Mouse (Mus musculus): ENCODE data around the gene Psmb1. TPM values are rescaled to one million over a fixed set of nuclear protein-coding genes. Genes with fewer than 3 reads are reported as not detected.
"Not testable (repeated sequence)": the region's sequence is repeated elsewhere in the genome, so short reads cannot be mapped to it uniquely, and the experiment has no call there.

The Psmb1 gene
- 179 and 190 TPM in 2 replicates for polyA plus RNA-seq (2011; ENCODE audit: insufficient read length, low read depth, missing spikeins)

DNA sequence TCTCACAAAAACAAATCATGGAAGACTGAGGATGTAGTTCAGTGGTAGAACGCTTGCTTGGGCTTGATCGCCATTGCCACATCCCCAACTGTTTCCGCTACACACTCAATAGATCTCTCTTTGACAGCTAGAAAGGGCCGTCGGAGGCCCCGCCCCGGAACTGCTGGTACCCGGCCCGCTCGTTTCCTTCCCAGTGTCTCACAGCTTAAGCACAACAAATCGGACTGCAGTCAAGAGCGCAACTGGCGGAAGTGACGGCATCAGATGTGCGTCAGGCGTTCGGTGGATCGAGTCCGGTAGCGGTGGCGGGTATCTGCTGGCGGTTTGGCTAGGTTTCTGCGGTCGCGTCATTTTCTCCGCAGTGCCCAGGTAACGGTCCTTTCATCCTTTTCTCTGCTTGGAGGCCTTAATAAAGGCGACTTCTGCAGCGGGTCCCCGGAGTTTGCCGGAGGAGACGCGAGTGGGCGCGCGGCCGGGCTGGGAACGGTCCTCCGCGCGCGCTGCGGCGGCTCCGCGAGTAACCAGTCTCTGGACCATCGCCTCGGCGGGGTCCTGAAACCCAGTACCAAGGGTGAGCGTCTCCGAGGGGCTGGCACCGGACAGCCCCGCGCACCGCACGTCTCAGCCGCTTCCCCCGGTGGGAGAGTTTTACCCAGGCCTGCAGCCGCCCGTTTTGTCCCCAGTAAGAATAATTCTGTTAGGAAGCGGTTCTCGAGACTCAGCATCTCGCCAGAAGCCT, at the start of gene Psmb1, which contains the start of gene Tbp:
TSS of gene Psmb1 (minus strand) at position 96 of the 739 bp plus-strand sequence.
TSS of gene Tbp (plus strand) at position 233 of the 739 bp plus-strand sequence.
- H3K4me3 ChIP-seq (ENCODE audit: insufficient read depth, low read length) = peak within 1 kb of the TSS; percentile 93
- H3K4me1 ChIP-seq (ENCODE audit: control insufficient read depth, insufficient read depth, low read length) = peaks cover 3% of the 10 kb centered on the region
- peak within 1 kb of the TSS; percentile 82 for H3K27ac ChIP-seq (ENCODE audit: insufficient read depth, low read length)

GRCm38 (mm10) chr17:15546440-15546839, 46.9 kb upstream of the Psmb1 start:
- no peak overlapping the region for H3K4me3 ChIP-seq (ENCODE audit: insufficient read depth, low read length)
- no peak for TF ChIP-seq POLR2A (IDR thresholded peaks at IDR 0.05; ENCODE audit: low read depth, low read length)
- no peak for TF ChIP-seq CTCF (IDR thresholded peaks at IDR 0.05; ENCODE audit: borderline replicate concordance, insufficient read depth, low read length)
- H3K4me1 ChIP-seq (ENCODE audit: control insufficient read depth, insufficient read depth, low read length) = no peaks in the 10 kb centered on the region
- H3K27ac ChIP-seq (ENCODE audit: insufficient read depth, low read length) = no peak overlapping the region

More for the DNA sequence above, at the start of gene Psmb1, which contains the start of gene Tbp:
- TF ChIP-seq POLR2A (IDR thresholded peaks at IDR 0.05; ENCODE audit: low read depth, low read length) (peak; percentile 87), CTCF (IDR thresholded peaks at IDR 0.05; ENCODE audit: borderline replicate concordance, insufficient read depth, low read length) (no peak)

DNA sequence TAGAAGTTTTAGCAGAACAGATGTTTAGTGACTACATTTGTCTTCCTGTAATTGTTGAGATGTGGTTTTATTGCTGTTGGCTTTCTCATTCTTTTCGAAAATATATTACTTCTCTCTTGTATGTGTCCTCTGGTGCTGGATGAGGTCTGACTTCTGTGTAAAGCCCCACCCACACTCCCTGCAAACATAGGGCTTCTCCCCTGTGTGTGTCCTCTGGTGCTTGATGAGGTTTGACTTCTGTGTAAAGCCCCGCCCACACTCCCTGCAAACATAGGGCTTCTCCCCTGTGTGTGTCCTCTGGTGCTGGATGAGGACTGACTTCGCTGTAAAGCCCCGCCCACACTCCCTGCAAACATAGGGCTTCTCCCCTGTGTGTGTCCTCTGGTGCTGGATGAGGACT, 44.3 kb upstream of the Psmb1 start:
- H3K4me3 ChIP-seq (ENCODE audit: insufficient read depth, low read length); H3K4me1 ChIP-seq (ENCODE audit: control insufficient read depth, insufficient read depth, low read length); H3K27ac ChIP-seq (ENCODE audit: insufficient read depth, low read length): not testable (repeated sequence)

- Histone ChIP-seq H3K4me1 (ENCODE audit: control insufficient read depth, insufficient read depth, low read length) (peaks cover 7% of the 10 kb centered on the region; the same call in 1 of the 2 replicates), H3K27ac (ENCODE audit: insufficient read depth, low read length) (no peak overlapping the region), H3K4me3 (ENCODE audit: insufficient read depth, low read length) (no peak overlapping the region)
- TF ChIP-seq POLR2A (IDR thresholded peaks at IDR 0.05; ENCODE audit: low read depth, low read length) (no peak), CTCF (IDR thresholded peaks at IDR 0.05; ENCODE audit: borderline replicate concordance, insufficient read depth, low read length) (no peak)
Observed at GRCm38 (mm10) chr17:15540309-15540708, 40.8 kb upstream of the Psmb1 start.

- H3K27ac ChIP-seq (ENCODE audit: insufficient read depth, low read length) = no peak overlapping the region
- TF ChIP-seq POLR2A (IDR thresholded peaks at IDR 0.05; ENCODE audit: low read depth, low read length) (no peak), CTCF (IDR thresholded peaks at IDR 0.05; ENCODE audit: borderline replicate concordance, insufficient read depth, low read length) (no peak)
- H3K4me1 ChIP-seq (ENCODE audit: control insufficient read depth, insufficient read depth, low read length) = peaks cover 9% of the 10 kb centered on the region; the same call in 1 of the 2 replicates
- peak overlapping the region; percentile 39 for H3K4me3 ChIP-seq (ENCODE audit: insufficient read depth, low read length)
Observed at GRCm38 (mm10) chr17:15536457-15536904, 36.9 kb upstream of the Psmb1 start.

- Histone ChIP-seq H3K4me1 (ENCODE audit: control insufficient read depth, insufficient read depth, low read length) (peaks cover 9% of the 10 kb centered on the region; the same call in 1 of the 2 replicates), H3K4me3 (ENCODE audit: insufficient read depth, low read length) (peak overlapping the region; percentile 39), H3K27ac (ENCODE audit: insufficient read depth, low read length) (peak overlapping the region; percentile 50; the same call in 1 of the 2 replicates)
- TF ChIP-seq POLR2A (IDR thresholded peaks at IDR 0.05; ENCODE audit: low read depth, low read length) (no peak), CTCF (IDR thresholded peaks at IDR 0.05; ENCODE audit: borderline replicate concordance, insufficient read depth, low read length) (no peak)
Observed at GRCm38 (mm10) chr17:15535943-15536342, 36.4 kb upstream of the Psmb1 start.

DNA sequence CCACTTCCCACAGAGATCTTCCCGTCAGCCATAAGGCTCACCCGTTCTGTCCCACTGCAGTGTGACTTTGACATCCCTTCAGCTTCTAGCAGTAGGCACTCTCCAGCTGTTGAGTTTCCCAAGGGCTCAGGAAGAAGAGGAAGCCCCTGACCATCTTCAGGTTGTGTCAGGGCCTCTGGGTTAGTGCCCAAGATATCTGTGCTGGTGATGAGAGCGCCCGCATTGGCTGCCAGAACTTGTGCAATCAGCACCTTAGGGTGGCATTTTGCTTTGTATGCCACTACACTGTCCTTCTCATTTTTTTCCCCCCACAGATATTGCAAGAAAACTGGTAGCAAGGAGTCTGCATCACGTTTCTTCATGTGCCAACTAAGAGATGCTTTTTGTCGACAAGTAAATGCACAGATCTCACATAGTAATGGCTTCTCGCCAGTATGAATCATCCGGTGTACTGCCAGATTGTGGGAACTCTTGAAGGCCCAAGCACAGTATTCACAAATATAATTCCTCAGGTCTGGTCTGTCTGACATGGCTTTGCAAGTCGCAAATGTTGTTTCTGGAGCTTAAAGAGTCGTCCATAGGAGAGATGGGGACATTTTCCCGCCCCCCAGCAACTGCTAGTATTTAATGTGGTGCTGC, 35.7 kb upstream of the Psmb1 start:
- Histone ChIP-seq H3K27ac (ENCODE audit: insufficient read depth, low read length) (peak overlapping the region; percentile 50; the same call in 1 of the 2 replicates), H3K4me3 (ENCODE audit: insufficient read depth, low read length) (no peak overlapping the region), H3K4me1 (ENCODE audit: control insufficient read depth, insufficient read depth, low read length) (peaks cover 9% of the 10 kb centered on the region; the same call in 1 of the 2 replicates)
- TF ChIP-seq CTCF (IDR thresholded peaks at IDR 0.05; ENCODE audit: borderline replicate concordance, insufficient read depth, low read length) (no peak), POLR2A (IDR thresholded peaks at IDR 0.05; ENCODE audit: low read depth, low read length) (no peak)

GRCm38 (mm10) chr17:15530141-15530540, 30.6 kb upstream of the Psmb1 start:
- no peak overlapping the region for H3K4me3 ChIP-seq (ENCODE audit: insufficient read depth, low read length)
- TF ChIP-seq CTCF (IDR thresholded peaks at IDR 0.05; ENCODE audit: borderline replicate concordance, insufficient read depth, low read length) = no peak
- H3K4me1 ChIP-seq (ENCODE audit: control insufficient read depth, insufficient read depth, low read length) = peaks cover 4% of the 10 kb centered on the region
- no peak overlapping the region for H3K27ac ChIP-seq (ENCODE audit: insufficient read depth, low read length)

GRCm38 (mm10) chr17:15528887-15529286, 29.3 kb upstream of the Psmb1 start:
- no peak overlapping the region for H3K4me3 ChIP-seq (ENCODE audit: insufficient read depth, low read length)
- TF ChIP-seq POLR2A (IDR thresholded peaks at IDR 0.05; ENCODE audit: low read depth, low read length) (no peak), CTCF (IDR thresholded peaks at IDR 0.05; ENCODE audit: borderline replicate concordance, insufficient read depth, low read length) (no peak)

DNA sequence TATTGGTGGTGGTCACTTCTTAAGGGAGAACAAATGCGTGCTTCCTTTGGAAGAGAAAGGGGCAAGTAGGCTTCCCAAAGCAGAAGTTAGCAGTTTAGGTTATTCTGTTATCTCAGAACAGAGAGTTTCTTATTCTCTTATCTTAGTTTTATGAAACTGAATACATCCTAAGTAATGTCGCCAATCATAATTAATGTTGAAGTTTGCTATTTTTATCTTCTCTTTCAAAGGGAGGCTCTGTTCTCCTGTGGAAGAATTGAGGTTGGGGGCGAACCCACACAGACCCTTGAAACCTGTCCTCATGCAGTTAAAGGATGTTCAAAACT, 28.2 kb upstream of the Psmb1 start:
- no peak for TF ChIP-seq POLR2A (IDR thresholded peaks at IDR 0.05; ENCODE audit: low read depth, low read length)
- TF ChIP-seq CTCF (IDR thresholded peaks at IDR 0.05; ENCODE audit: borderline replicate concordance, insufficient read depth, low read length) = no peak

More at GRCm38 (mm10) chr17:15528887-15529286, 29.3 kb upstream of the Psmb1 start:
- Histone ChIP-seq H3K27ac (ENCODE audit: insufficient read depth, low read length) (no peak overlapping the region), H3K4me1 (ENCODE audit: control insufficient read depth, insufficient read depth, low read length) (peaks cover 3% of the 10 kb centered on the region)

More for the DNA sequence above, 28.2 kb upstream of the Psmb1 start:
- 0 out of 2 replicates have a peak overlapping the region, but pooled peaks have one; percentile 80 for H3K27ac ChIP-seq (ENCODE audit: insufficient read depth, low read length)
- peak overlapping the region; percentile 95 for H3K4me3 ChIP-seq (ENCODE audit: insufficient read depth, low read length)
- H3K4me1 ChIP-seq (ENCODE audit: control insufficient read depth, insufficient read depth, low read length) = peaks cover 3% of the 10 kb centered on the region

Data from embryonic fibroblast, embryonic 13.5 days (primary cell).